Mouse (Mus musculus): Measurements from ENCODE around the gene Fv1. TPM values are rescaled to one million over a fixed set of nuclear protein-coding genes. Genes with fewer than 3 reads are reported as not detected.

Gene Fv1
- total RNA-seq, 2 experiments from 2014 or later, result 6.3 to 6.4 TPM

DNA sequence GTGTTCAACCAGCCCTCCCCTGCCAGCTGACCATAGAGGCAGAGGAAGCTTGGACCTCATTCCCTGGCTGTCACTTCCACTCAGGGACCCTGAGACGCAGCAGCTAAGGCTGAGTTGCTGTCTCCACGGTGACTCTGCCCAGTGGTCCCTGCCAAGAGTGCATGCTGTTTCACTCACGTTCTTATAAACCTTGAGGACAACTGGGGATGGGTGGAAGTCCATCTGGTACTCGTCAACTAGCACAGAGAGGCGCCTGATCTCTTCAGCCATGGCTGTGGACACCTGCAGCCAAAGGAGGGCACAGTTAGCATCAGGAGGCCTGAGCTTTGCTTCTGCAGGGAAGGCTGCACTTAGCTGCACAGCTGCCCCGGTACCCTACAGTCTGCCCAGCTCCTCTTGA lies 14.3 kb downstream of the Fv1 start:
- DNase-seq (ENCODE audit: low spot score in 2 of 2), result no peak

DNA sequence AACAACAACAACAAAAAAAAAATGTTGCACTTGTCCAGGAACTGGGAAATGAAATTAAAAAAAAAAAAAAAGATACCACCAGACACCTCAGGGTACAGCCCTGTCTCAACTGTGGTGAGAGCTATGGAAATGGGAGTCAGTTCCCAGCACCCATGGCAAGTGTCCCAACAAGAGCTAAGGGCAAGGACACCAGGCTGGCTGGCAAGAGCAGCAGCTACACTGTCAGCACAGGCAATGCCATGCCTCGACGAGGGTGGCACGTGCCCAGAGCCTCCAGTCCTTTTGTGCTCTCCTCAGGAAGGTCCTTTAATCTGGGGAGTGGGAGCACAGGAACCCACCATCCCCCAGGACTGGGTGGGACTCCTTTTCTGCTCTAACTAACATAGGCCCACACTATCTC lies 15.4 kb downstream of the Fv1 start:
- DNase-seq (ENCODE audit: low spot score in 2 of 2), result no peak

DNA sequence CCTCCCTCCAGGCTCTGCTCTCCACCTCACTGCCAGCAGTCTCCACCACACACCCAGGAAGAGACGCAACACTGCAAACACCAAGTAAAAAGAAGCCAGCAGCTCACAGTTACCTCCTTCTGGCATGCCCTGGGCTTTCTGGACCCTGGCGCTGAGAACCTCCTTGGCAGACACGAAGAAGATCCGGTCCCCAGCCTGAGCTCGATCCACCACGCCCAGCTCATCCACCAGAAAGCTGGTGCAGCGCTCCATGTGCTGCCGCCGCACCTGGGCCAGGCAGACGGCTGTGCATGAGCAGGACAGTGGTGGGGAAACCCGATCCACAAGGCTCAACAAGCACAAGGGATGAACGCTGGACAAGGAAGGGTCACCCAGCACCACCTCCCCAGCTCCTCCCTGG lies 17.4 kb downstream of the Fv1 start:
- DNase-seq (ENCODE audit: low spot score in 2 of 2), result no peak

DNA sequence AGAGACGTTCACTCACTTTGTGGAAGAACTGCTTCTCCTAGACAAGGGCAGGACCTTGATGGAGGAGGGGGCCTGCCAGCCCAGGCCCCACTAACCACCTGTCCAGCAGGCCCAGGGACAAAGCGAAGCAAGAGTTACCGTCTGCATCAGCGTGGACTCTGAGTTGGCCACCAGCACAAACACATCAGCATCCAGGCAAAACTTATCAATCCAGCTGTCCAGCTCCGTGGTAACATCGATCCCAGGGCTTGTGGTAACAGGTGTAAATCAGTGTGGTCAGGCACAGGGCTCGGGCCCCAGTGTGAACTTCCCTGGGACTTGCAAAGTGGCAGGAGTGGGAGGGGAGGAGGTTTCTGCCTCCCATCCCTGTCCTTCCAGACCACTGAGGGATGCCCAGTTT lies 18.5 kb downstream of the Fv1 start:
- DNase-seq (ENCODE audit: low spot score in 2 of 2), result no peak

DNA sequence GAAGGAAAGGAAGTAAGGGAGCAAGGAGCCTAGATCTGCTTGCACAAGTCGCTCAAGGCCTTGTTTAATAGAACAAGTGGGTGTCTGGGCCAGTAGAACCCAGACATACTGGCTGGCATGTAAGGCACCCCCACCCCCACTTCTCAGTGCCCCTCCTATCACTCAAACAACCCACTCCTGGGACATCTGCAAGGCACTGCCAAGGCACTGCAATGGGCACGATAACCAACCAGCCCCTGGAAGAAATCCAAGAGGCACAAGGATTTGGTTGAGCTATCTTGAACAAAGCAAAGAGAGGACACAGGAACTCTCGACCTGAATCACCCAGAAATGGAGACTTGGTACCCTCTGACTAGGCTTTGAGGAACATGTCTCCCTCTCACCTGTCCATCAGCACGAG lies 19.5 kb downstream of the Fv1 start:
- no peak for DNase-seq (ENCODE audit: low spot score in 2 of 2)

DNA sequence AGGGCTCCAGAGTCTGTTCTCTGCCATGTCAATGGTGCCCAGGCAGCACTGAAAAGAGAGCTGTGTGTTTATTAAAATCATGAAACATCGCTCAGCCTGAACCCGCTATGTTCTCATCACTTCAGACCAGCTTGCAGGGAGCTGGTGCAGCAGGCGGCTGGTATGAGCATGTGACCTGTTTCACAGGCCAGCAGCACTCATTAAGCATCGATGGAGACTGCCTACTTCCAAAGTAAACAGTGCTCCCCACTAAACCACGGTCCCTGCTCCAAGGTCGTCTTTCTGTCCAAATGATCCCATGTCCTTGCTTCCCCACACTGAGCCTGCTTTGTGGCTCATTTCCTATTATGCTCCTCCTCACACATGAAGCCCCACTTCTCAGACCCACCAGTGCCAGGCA lies 21.6 kb downstream of the Fv1 start:
- DNase-seq (ENCODE audit: low spot score in 2 of 2), result no peak

DNA sequence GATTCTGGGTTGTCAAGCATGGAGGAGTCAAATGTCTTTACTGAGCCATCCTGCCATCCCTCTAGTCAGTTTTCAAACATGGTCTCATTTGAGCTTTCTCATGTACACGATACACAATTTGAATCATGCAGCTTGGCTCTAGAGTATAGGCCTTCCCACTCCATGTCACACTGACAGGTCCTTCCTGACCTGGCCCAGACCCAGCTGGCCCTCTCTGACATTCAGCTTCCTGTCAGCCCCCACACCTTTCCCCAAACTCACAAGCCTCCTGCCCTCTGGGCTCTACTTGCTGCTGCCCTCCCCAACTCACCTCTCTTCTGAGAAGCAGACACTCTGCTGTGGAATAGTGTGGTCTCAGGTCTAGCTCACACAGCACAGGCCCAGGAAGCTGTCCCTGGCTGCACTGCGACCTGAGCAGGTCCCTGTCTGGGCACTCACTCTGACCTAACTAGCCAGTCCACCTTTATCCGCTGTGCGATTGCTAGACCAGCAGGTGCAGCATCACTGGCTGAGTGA lies 27.1 kb downstream of the Fv1 start:
- no peak for DNase-seq (ENCODE audit: low spot score in 2 of 2)

DNA sequence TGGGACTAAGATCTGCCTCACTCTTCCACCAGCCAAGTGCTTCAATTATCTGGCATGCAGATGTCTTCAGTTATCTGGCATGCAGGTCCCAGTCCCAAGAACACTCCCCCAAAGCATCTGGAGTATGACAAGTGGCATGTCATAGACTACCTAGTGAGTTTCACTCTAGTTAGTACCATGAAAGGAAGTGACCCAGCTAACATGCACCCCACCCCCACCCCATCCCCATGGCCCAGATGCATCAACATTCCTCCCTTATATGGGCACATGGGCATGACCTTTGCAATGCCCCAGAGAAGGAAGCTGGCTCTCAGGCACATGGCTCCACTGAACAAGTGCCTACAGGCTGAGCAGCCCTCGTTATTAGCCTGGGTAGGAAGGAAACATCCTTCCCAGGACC lies 27.6 kb downstream of the Fv1 start:
- no peak for DNase-seq (ENCODE audit: low spot score in 2 of 2)

DNA sequence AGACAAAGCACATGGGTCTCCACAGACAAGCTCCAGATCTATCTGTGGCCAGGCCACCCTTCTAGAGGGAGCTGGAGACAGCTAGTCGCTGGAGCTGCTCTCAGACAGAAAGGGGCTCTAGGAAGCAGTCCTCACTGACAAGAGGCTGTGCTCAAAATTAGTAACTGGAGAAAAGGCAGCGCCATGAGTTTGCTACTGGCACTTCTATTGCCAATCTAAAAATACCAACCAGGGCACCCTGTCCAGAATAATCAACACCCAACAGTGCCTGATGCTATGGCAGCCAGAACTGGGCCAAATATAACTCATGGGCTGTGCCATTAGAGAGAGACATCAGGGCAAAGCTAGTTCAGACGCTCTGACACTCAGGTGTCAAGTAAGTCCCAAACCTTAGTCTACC lies 28.6 kb downstream of the Fv1 start:
- no peak for DNase-seq (ENCODE audit: low spot score in 2 of 2)

DNA sequence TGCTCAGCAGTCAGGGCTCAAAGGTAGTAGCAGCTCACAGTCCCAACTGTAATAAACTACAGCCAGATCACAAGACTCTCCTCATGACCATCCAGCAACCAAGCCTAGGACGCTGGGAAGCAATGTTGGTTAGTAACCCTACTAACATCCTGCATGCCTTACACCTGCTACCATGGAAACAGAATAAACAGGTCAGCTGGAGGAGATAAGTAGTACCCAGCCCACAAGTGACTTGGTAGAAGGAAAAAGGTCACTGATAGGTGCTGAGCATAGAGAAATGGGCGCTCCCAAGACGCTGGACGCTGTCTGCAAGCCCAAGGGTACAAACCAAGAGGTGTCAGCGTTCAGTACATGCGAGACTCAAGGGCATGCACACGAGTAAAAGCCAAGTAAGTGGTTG lies 31.7 kb downstream of the Fv1 start:
- DNase-seq (ENCODE audit: low spot score in 2 of 2), result no peak

DNA sequence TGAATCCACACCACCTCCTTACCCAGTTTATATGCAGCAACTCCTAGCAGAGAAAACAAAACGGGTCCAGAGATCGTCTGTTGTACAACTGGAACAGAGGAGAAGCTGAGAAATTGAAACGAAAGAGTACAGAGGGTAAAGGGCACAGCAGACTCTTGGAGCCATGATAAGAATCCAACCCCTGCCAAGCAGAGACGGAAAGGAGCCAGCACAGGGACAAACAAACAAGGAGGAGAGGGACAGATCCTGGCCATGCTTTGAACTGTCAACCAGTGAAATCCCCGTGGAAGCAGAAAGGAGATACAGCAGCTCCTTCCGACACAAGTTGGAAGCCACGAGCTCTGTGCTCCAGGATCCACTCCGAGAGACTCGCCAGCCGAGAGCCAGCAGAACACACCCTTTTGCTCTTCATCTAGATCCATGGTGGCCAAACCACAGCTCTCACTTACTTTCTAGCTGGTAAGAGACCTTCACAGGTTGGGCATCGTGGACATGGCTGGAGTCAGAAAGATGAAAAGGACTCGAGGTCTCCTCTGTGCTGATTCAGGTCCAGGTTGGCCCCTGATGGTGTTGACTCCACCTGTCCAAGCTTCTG lies 34.2 kb downstream of the Fv1 start:
- no peak for DNase-seq (ENCODE audit: low spot score in 2 of 2)

DNA sequence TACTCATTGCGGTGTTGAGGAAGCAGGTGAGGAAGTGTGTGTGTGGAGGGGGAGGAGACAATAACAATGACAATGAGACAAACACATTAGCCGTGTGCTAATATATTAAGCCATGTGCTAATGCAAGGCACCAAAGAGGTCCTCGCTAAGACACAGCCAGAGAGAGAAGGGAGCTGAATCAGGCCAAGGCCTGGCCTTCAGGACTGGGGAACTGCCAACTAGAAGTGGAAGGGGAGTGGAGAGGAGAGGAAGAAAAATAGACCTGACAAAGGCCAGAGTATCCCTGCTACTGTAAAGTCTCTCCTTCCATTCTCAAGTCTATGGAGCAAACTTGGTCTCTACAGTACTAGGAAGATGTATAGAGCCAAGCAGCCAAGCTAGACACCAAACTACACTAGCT lies 34.8 kb downstream of the Fv1 start:
- no peak for DNase-seq (ENCODE audit: low spot score in 2 of 2)

DNA sequence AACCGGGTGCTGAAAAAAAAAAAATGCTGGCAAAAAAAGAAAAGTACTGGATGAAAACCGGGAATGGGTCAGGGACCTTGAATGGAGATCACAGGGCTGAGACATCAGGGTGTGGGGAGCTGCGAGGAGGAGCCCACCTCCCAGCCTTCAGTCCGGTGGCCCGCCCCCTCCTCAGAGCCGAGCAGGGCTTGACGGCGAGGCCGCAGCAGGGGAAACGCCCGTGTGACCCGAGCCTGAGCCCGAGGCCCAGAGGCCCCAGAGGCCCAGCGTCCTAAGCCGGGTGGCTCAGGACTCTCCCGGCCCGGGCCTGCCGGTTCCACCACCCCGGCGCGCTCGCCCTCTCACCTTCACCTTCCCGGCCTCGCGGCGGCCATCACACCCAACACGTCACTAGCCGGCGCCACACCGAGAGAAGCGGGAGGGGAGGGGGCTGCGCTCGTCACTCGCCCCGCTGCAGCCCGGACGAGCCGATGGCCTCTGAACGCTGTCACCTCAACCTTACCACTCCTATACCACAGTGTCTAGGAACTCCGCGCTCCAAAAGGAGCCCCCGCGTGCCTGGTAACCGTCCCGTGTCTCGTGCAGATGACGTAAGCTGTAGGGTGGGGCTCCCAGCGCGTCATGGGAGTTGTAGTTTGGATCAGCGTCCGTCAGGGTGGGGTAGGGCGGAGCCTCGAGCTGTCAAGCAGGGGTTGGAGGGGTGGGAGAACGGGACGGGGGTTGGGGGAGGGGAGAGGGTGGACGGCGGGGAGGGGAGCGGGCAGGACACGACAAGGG lies 35.7 kb downstream of the Fv1 start, which contains the start of gene Mfn2:
TSS of gene Mfn2 (minus strand) at position 392 of the 777 bp plus-strand sequence.
- peak; percentile 66 to 88 for DNase-seq (ENCODE audit: low spot score in 2 of 2)

DNA sequence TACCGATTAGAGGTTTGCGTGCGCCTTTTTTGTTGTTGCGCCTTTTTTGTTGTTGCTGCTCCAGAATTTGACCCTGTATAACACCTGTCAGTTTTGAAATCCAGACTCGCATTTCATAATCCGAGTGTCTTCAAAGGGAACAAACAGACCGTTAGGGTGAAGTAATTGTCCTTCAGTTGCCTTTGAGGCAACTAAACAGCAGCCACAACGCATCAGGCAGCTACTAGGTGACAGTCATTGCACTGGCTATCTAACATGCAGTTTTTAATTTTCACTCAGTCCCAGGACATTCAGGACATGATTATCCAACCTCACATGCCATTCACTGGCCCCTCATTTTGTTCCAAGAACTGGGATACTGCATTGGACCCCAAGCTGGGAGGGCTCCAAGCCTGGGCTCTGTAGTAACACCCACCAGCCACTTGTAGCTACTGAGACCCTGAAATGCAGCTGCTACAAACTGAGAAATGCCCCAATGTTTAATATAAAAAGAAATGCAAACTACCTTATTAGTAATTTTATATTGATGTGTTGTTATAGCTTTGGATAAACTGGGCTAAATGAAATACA lies 36.4 kb downstream of the Fv1 start:
- no peak for DNase-seq (ENCODE audit: low spot score in 2 of 2)

DNA sequence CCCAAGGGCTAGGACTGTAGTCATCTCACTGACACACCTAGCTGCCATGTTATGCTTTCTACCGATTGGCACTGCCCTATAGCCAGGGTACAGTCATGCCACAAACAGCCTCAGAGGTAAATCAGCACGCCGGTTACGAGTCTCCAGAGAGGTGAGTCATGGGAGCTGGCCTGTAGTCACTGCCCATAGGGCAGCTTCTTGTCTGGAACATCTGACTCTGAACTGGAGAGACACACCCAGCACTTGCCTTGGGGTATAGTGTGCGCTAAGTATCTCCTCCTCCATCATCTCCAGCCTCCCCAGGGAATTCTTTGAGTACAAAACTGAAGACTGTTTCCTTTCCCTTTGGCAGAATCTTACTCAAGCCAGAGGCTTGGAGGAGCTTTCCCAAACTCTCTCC lies 37.5 kb downstream of the Fv1 start:
- DNase-seq (ENCODE audit: low spot score in 2 of 2), result no peak

DNA sequence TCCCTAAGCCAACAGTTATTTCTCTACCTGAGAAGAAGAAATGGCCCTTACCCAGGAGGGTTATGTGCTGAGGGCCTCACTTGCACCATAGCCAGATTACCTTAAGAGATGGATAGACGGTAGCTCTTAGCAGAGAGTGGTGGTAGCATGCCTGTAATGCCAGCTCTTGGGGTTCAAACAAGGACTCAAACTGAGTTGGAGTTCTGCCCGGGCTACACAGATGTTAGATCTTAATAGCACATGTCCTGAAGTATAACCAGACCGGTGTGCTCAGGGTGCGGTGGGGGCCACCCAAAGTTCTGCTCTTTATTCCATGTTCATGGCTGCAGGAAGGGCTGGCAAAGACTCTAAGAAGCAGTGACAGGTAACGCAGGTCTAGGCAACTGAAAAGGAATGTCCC lies 40.7 kb downstream of the Fv1 start:
- no peak for DNase-seq (ENCODE audit: low spot score in 2 of 2)

DNA sequence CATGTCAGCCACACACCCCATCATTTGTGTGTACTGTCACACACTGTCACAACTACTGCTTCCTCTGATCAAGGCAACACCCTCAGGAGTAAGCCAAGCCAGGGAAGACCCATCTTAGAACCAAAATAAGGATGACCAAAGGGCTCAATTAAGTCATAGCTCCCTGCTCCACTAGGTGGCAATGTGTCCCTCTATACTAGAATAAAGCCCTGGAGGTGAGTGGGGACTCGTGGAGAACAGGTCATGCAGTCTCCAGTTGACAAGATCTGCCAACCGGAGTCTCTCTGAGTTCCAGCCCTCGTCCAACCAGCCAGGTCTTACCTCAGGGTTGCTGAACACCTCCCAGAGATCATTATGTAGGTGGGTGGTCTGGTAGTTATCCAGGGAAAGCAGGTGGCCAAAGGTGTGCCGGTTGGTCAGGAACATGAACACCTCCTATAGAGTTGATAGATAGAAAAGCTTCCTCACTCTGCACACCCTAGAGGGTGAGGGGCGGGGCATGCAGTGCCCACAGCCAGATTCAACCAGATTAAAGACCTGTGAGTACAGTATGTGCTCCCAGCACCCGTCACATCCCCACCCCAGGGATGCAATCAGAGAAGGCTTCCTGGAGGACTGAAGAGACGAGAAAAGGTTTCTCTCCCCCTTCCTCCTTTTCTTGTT lies 49.8 kb downstream of the Fv1 start:
- peak in 1 of 2 experiments; percentile 53 for DNase-seq (ENCODE audit: low spot score in 2 of 2)

Other genes with a start within 250 kb of the Fv1 start
- gene Zfp979, start 226.5 kb upstream of the Fv1 start, total RNA-seq (2021), result 1 to 10 TPM; 1.8 to 2.6 TPM
- gene Zfp534, start 166.4 kb upstream of the Fv1 start, total RNA-seq (2021), result under 1 TPM; 0.10 to 0.22 TPM
- 1 to 10 TPM; 2.5 to 3.2 TPM for gene Zfp984, start 59.2 kb upstream of the Fv1 start, total RNA-seq (2021)
- gene Zfp933, start 20.6 kb upstream of the Fv1 start, total RNA-seq (2021), result 1 to 10 TPM; 9.0 to 9.7 TPM
- 10 to 100 TPM in 1 of 2 experiments, 1 to 10 TPM in 1; 9.9 to 12.4 TPM for gene Miip, start 163 bp upstream of the Fv1 start, total RNA-seq (2021)
- 100 to 1,000 TPM; 200 to 231 TPM for gene Mfn2, start 35.7 kb downstream of the Fv1 start, total RNA-seq (2021)
- 10 to 100 TPM; 52.7 to 63.2 TPM for gene Plod1, start 67.8 kb downstream of the Fv1 start, total RNA-seq (2021)
- gene 2510039O18Rik, start 71.9 kb downstream of the Fv1 start, total RNA-seq (2021), result 10 to 100 TPM; 37.7 to 37.8 TPM
- gene Nppb, start 116.8 kb downstream of the Fv1 start, total RNA-seq (2021), result not detected
- gene Nppa, start 131.7 kb downstream of the Fv1 start, total RNA-seq (2021), result not detected
- 10 to 100 TPM; 13.6 to 14.4 TPM for gene Clcn6, start 169.8 kb downstream of the Fv1 start, total RNA-seq (2021)
- gene Mthfr, start 170.1 kb downstream of the Fv1 start, total RNA-seq (2021), result 10 to 100 TPM; 30.2 to 32.2 TPM
- 10 to 100 TPM; 20.5 to 22.7 TPM for gene Agtrap, start 219.1 kb downstream of the Fv1 start, total RNA-seq (2021)

Measured in gastrocnemius, postnatal 4 days (tissue).